In the genomic region with DNA sequence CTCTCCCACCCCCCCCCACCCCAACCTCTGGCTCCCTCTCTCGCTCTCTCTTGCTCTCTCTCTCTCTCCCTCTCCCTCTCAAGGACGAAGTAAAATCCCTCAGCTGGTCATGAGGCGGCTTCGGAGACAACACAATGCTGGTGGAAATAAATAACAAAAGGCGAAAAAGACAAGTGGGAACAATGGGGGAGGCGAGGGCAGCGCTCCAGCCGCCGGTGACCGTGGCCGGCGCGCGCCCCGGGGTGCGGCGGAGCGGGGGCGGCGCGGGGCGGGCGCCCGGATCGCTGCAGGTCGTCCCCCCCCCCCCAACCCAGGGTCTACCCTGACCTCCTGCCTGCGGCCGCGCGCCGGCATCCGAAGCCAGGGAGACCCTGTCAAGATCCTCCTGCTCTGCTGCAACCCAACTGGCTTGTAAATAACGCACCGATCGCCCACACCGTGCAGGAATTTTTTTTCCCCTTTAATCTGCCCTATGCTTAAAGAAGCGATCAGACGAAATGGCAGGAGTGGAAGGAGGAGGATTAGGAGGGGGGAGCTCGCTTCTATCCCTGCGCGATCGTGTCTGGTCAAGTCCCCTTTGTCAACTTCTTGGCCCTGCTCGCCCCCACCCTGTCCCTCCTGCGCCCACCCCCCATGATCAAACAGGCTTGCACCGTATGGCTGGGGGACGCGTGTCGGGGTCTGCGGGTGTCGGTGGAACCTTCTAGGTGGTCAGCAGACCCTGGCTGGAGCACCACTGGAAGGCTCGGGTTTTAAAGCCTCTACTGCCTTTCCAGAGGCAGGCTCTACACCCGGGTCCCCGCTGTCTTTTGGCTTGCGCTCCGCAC, we compare ENCODE assay signal across 8 mouse cellular contexts. TPM values are rescaled to one million over a fixed set of nuclear protein-coding genes. Genes with fewer than 3 reads are reported as not detected.
A peak's percentile ranks its signal among the peaks of the same experiment; 100 is the strongest.
DNase-seq lines count a peak whose midpoint lies in the region; ATAC-seq and TF ChIP-seq lines count a peak whose summit lies in the region.

No protein-coding gene starts in this region.

- 1% methylated on average over 51 of the region's 55 CpGs for WGBS in liver, adult 2 months
- WGBS in forebrain, postnatal 0 days = under 1% methylated on average over 36 of the region's 55 CpGs
- WGBS in kidney, postnatal 0 days = under 1% methylated on average over 48 of the region's 55 CpGs
- under 1% methylated on average over 40 of the region's 55 CpGs for WGBS in midbrain, embryonic 12.5 days

- no peak for TF ChIP-seq CTCF in liver, adult 2 months (IDR thresholded peaks at IDR 0.05; ENCODE audit: low read depth, low read length)
- TF ChIP-seq CTCF in forebrain, postnatal 0 days (IDR thresholded peaks at IDR 0.05; ENCODE audit: low read depth) = no peak
- TF ChIP-seq CTCF in kidney, postnatal 0 days (IDR thresholded peaks at IDR 0.05; ENCODE audit: low read depth) = no peak

- peaks cover 10% of the 10 kb centered on the region for H3K4me1 ChIP-seq in liver, adult 2 months (ENCODE audit: control insufficient read depth, insufficient read depth, low read length)
- no peaks in the 10 kb centered on the region for H3K4me1 ChIP-seq in forebrain, postnatal 0 days (ENCODE audit: insufficient read depth)
- H3K4me1 ChIP-seq in kidney, postnatal 0 days (replicated peaks; ENCODE audit: insufficient read depth, low read length) = peaks cover 5% of the 10 kb centered on the region; the same call in 1 of the 2 replicates
- peaks cover 16% of the 10 kb centered on the region for H3K4me1 ChIP-seq in midbrain, embryonic 12.5 days

- peak; percentile 45 for ATAC-seq in forebrain, postnatal 0 days
- ATAC-seq in kidney, postnatal 0 days (replicated peaks; ENCODE audit: low FRiP score, low read depth) = peak; percentile 40; the same call in 1 of the 2 replicates
- peak; percentile 46 for ATAC-seq in midbrain, embryonic 12.5 days (ENCODE audit: low FRiP score, low read depth)

- H3K4me2 ChIP-seq in forebrain, postnatal 0 days (ENCODE audit: low read depth) = peak overlapping the region; percentile 97
- H3K4me2 ChIP-seq in kidney, postnatal 0 days (ENCODE audit: low read length) = peak overlapping the region; percentile 95
- peak overlapping the region; percentile 87 for H3K4me2 ChIP-seq in midbrain, embryonic 12.5 days (replicated peaks)

- H3K27ac ChIP-seq in liver, adult 2 months (replicated peaks; ENCODE audit: insufficient read depth, low read depth, low read length) = 0 out of 2 replicates have a peak overlapping the region, but pooled peaks have one; percentile 41
- H3K27ac ChIP-seq in forebrain, postnatal 0 days (ENCODE audit: low read depth, low read length) = peak overlapping the region; percentile 72
- H3K27ac ChIP-seq in kidney, postnatal 0 days = peak overlapping the region; percentile 84; the same call in 1 of the 2 replicates
- peak overlapping the region; percentile 77 for H3K27ac ChIP-seq in midbrain, embryonic 12.5 days (replicated peaks)

- no peaks in the 10 kb centered on the region for H3K36me3 ChIP-seq in liver, adult 2 months (ENCODE audit: control insufficient read depth, insufficient read depth, low read length)
- no peaks in the 10 kb centered on the region for H3K36me3 ChIP-seq in forebrain, postnatal 0 days (ENCODE audit: insufficient read depth)
- H3K36me3 ChIP-seq in kidney, postnatal 0 days (ENCODE audit: insufficient read depth, low read length) = no peaks in the 10 kb centered on the region
- no peaks in the 10 kb centered on the region for H3K36me3 ChIP-seq in midbrain, embryonic 12.5 days

- peak overlapping the region; percentile 86 for H3K9ac ChIP-seq in liver, adult 2 months (ENCODE audit: low read depth, low read length)
- peak overlapping the region; percentile 71 for H3K9ac ChIP-seq in forebrain, postnatal 0 days
- H3K9ac ChIP-seq in kidney, postnatal 0 days (ENCODE audit: low read depth, low read length) = peak overlapping the region; percentile 68
- peak overlapping the region; percentile 81 for H3K9ac ChIP-seq in midbrain, embryonic 12.5 days (replicated peaks)

- H3K4me3 ChIP-seq in liver, adult 2 months (ENCODE audit: insufficient read depth, low read depth, low read length) = peak overlapping the region; percentile 79
- peak overlapping the region; percentile 67 for H3K4me3 ChIP-seq in forebrain, postnatal 0 days (ENCODE audit: low read depth, low read length)
- peak overlapping the region; percentile 65 for H3K4me3 ChIP-seq in kidney, postnatal 0 days (replicated peaks; ENCODE audit: low read depth, low read length)
- H3K4me3 ChIP-seq in midbrain, embryonic 12.5 days = peak overlapping the region; percentile 73

- TF ChIP-seq POLR2A in liver, adult 2 months (IDR thresholded peaks at IDR 0.05; ENCODE audit: extremely low read depth, insufficient read depth, low read length) = no peak

- 0 out of 2 replicates have a peak, but pooled peaks cover under 1% of the 10 kb centered on the region for H3K79me2 ChIP-seq in liver, adult 2 months (ENCODE audit: control insufficient read depth, insufficient read depth, low read length)

- no peaks in the 10 kb centered on the region for H3K27me3 ChIP-seq in liver, adult 2 months (ENCODE audit: control insufficient read depth, insufficient read depth, low read length)
- H3K27me3 ChIP-seq in forebrain, postnatal 0 days (ENCODE audit: insufficient read depth, low read length) = no peaks in the 10 kb centered on the region
- H3K27me3 ChIP-seq in kidney, postnatal 0 days (ENCODE audit: insufficient read depth, low read length) = peaks cover 4% of the 10 kb centered on the region; the same call in 1 of the 2 replicates
- peaks cover 24% of the 10 kb centered on the region for H3K27me3 ChIP-seq in midbrain, embryonic 12.5 days

- DNase-seq in liver, adult 2 months (ENCODE audit: extremely low read depth, low read depth, low spot score) = no peak
- DNase-seq in liver = no peak
- DNase-seq in adrenal gland, postnatal 36 days = peak; percentile 34 to 56
- DNase-seq in forebrain, postnatal 0 days = no peak
- DNase-seq in kidney, postnatal 0 days (ENCODE audit: low spot score) = peak; percentile 63
- no peak for DNase-seq in layer of hippocampus, adult 8-10 months (ENCODE audit: low spot score in 2 of 2)
- no peak for DNase-seq in gastrocnemius, adult 18-20 months (ENCODE audit: low spot score)

- no peaks in the 10 kb centered on the region for H3K9me3 ChIP-seq in forebrain, postnatal 0 days (ENCODE audit: low read length)
- no peaks in the 10 kb centered on the region for H3K9me3 ChIP-seq in kidney, postnatal 0 days (replicated peaks; ENCODE audit: low read length)
- H3K9me3 ChIP-seq in midbrain, embryonic 12.5 days = no peaks in the 10 kb centered on the region

RNA-seq across cellular contexts. Expression of a gene that starts 0.5 kb away (rescaled TPM):
- total RNA-seq in liver, adult 2 months (2014; rRNA removed) = 31.6 and 37.5 TPM in 2 replicates
- polyA plus RNA-seq in liver, adult 2 months (2012; rRNA removed) = 6.7 and 7.5 TPM in 2 replicates
- 10 to 100 TPM in 1 of 2 experiments, 1 to 10 TPM in 1; 9.5 to 29.2 TPM for total RNA-seq in adrenal gland, postnatal 36 days (2021)
- total RNA-seq in forebrain, postnatal 0 days (2014; rRNA removed) = 31.6 and 48.0 TPM in 2 replicates
- 44.7 and 62.8 TPM in 2 replicates for polyA plus RNA-seq in forebrain, postnatal 0 days (2015; fragmentation: Nextera tagmentation; extraction: Ambion mirVana)
- 6.1 and 9.3 TPM in 2 replicates for polyA plus RNA-seq in kidney, postnatal 0 days (2015; fragmentation: Nextera tagmentation; extraction: Ambion mirVana)
- polyA plus RNA-seq in midbrain, embryonic 12.5 days (2016; fragmentation: Nextera tagmentation; extraction: Ambion mirVana) = 39.2 and 46.8 TPM in 2 replicates
- total RNA-seq in layer of hippocampus, adult 8-10 months (2022) = 10 to 100 TPM; 38.4 to 42.4 (median 40.8) TPM
- 1 to 10 TPM; 1.1 to 1.3 TPM for total RNA-seq in gastrocnemius, adult 18-20 months (2021)

Comparison
In these comparisons a context has a peak if more than half of its experiments do, and no peak if none do; other contexts are left out.
1. DNase-seq: peak in adrenal gland, postnatal 36 days (2 of 2) and kidney, postnatal 0 days (single experiment); none in liver, adult 2 months (single experiment), liver (single experiment), forebrain, postnatal 0 days (single experiment), layer of hippocampus, adult 8-10 months (0 of 2) and gastrocnemius, adult 18-20 months (single experiment).
2. RNA of a gene that starts 0.5 kb away (total RNA-seq): 38.4 to 42.4 TPM in layer of hippocampus, adult 8-10 months, 31.6 to 37.5 TPM in liver, adult 2 months, 31.6 to 48.0 TPM in forebrain, postnatal 0 days and 9.5 to 29.2 TPM in adrenal gland, postnatal 36 days; 1.1 to 1.3 TPM in gastrocnemius, adult 18-20 months; every median in the first group is over 4 times any median in the second.
3. Peak in every context shown above with its lines, with median percentiles within 50 percentile points of each other: H3K27ac ChIP-seq, H3K4me3 ChIP-seq, H3K9ac ChIP-seq, ATAC-seq and H3K4me2 ChIP-seq.